Mouse (Mus musculus) heart, embryonic 14.5 days (tissue): Measurements from ENCODE around the gene Mapk8ip3. TPM values are rescaled to one million over a fixed set of nuclear protein-coding genes. Genes with fewer than 3 reads are reported as not detected.

Experiments
- ATAC-seq: fragments of 200-750 bp; cut with Nextera tagmentation; 2 replicates; pipeline ENCODE4 v1.8.0; 2017; ENCODE audit warnings: low read depth, moderate TSS enrichment; ENCODE audit not compliant: insufficient number of reproducible peaks, insufficient read depth, low FRiP score
- H3K27ac ChIP-seq, 2 experiments: fragments of 200-500 bp in 1 of 2; fragments of 300-500 bp in 1 of 2; sonication (generic) in 1 of 2; replicated peaks in 1 of 2; 2 replicates each; pipeline ENCODE4 v1.5.1; 2012 to 2014; ENCODE audit warnings: low read depth in 2 of 2, low read length in 2 of 2, control low read depth in 1 of 2, mild to moderate bottlenecking in 1 of 2, mixed read lengths in 1 of 2; ENCODE audit not compliant: control insufficient read depth in 1 of 2, insufficient read depth in 1 of 2
- H3K27me3 ChIP-seq: fragments of 300-500 bp; sonication (generic); 2 replicates; pipeline ENCODE4 v1.6.1; 2014; ENCODE audit warnings: mild to moderate bottlenecking, low read length, control low read depth; ENCODE audit not compliant: control insufficient read depth, insufficient read depth
- H3K36me3 ChIP-seq: fragments of 300-500 bp; sonication (generic); 2 replicates; pipeline ENCODE4 v1.6.1; 2014; ENCODE audit warnings: mild to moderate bottlenecking, control low read depth, low read length, mixed read lengths; ENCODE audit not compliant: control insufficient read depth, insufficient read depth
- H3K4me1 ChIP-seq, 2 experiments: fragments of 200-500 bp in 1 of 2; fragments of 300-500 bp in 1 of 2; sonication (generic) in 1 of 2; 2 replicates each; pipeline ENCODE4 v1.6.1; 2012 to 2014; ENCODE audit warnings: low read length in 2 of 2, control low read depth in 1 of 2, mixed read lengths in 1 of 2; ENCODE audit not compliant: control insufficient read depth in 2 of 2, insufficient read depth in 2 of 2
- H3K4me2 ChIP-seq: fragments of 300-500 bp; sonication (generic); 2 replicates; pipeline ENCODE4 v1.6.1; 2014; ENCODE audit warnings: mild to moderate bottlenecking, low read length
- H3K4me3 ChIP-seq, 2 experiments: fragments of 200-500 bp in 1 of 2; fragments of 300-500 bp in 1 of 2; sonication (generic) in 1 of 2; 2 replicates each; pipeline ENCODE4 v1.5.1; 2012 to 2014; ENCODE audit warnings: low read length in 2 of 2, mild to moderate bottlenecking in 2 of 2, control low read depth in 1 of 2, low read depth in 1 of 2, moderate library complexity in 1 of 2; ENCODE audit not compliant: control insufficient read depth in 1 of 2, insufficient read depth in 1 of 2
- H3K9ac ChIP-seq: fragments of 300-500 bp; sonication (generic); 2 replicates; pipeline ENCODE4 v1.6.1; 2014; ENCODE audit warnings: mild to moderate bottlenecking, low read length
- H3K9me3 ChIP-seq: fragments of 300-500 bp; sonication (generic); 2 replicates; pipeline ENCODE4 v1.6.1; 2016; ENCODE audit warnings: low read length, control low read depth; ENCODE audit not compliant: control insufficient read depth
- WGBS: fragments of 180-500 bp; shearing (Covaris S2); extraction: QIAGEN DNeasy Blood & Tissue Kit; methylation state at CpG from one replicate; pipeline ENCODE4 v1.1.7; 2014; 5-methylcytosine and 5-hydroxymethylcytosine counted together
- polyA plus RNA-seq: library from polyadenylated mRNA; unstranded; fragments of >200 nt; fragmentation: Nextera tagmentation; extraction: Ambion mirVana; gene quantifications from 2 replicates; pipeline ENCODE4 v1.2.1, GENCODE M21; 2014

Gene Mapk8ip3
- polyA plus RNA-seq, 1 experiment from 2014 or later: 27.8 TPM

GRCm38 (mm10) chr17:24878531-24878930 is 58.2 kb downstream of the Mapk8ip3 start:
- Histone ChIP-seq H3K4me2 (no peak overlapping the region), H3K36me3 (peaks cover 12% of the 10 kb centered on the region), H3K4me1 (no peaks in the 10 kb centered on the region), H3K27ac (no peak overlapping the region), H3K9ac (no peak overlapping the region), H3K4me3 (no peak overlapping the region), H3K9me3 (no peaks in the 10 kb centered on the region), H3K27me3 (no peaks in the 10 kb centered on the region)
- WGBS: 70% methylated on average over 8 of the region's 8 CpGs
- ATAC-seq: no peak

GRCm38 (mm10) chr17:24878117-24878397 is 58.7 kb downstream of the Mapk8ip3 start:
- no peak overlapping the region for H3K27ac ChIP-seq

GRCm38 (mm10) chr17:24877336-24878116 is 59.3 kb downstream of the Mapk8ip3 start:
- Histone ChIP-seq H3K4me1 (no peaks in the 10 kb centered on the region), H3K9me3 (no peaks in the 10 kb centered on the region), H3K27ac (no peak overlapping the region), H3K4me3 (no peak overlapping the region), H3K36me3 (peaks cover 2% of the 10 kb centered on the region; the same call in 1 of the 2 replicates), H3K9ac (no peak overlapping the region), H3K4me2 (no peak overlapping the region), H3K27me3 (no peaks in the 10 kb centered on the region)
- no peak for ATAC-seq
- 64% methylated on average over 10 of the region's 10 CpGs for WGBS

More at GRCm38 (mm10) chr17:24878117-24878397, 58.7 kb downstream of the Mapk8ip3 start:
- WGBS: 43% methylated on average over 5 of the region's 5 CpGs
- H3K4me2 ChIP-seq: no peak overlapping the region
- H3K9ac ChIP-seq: no peak overlapping the region
- peaks cover 7% of the 10 kb centered on the region for H3K36me3 ChIP-seq
- no peaks in the 10 kb centered on the region for H3K9me3 ChIP-seq
- no peak overlapping the region for H3K4me3 ChIP-seq
- H3K27me3 ChIP-seq: no peaks in the 10 kb centered on the region
- no peak for ATAC-seq
- no peaks in the 10 kb centered on the region for H3K4me1 ChIP-seq

GRCm38 (mm10) chr17:24874989-24875388 is 61.8 kb downstream of the Mapk8ip3 start:
- no peak for ATAC-seq
- no peaks in the 10 kb centered on the region for H3K9me3 ChIP-seq
- no peak overlapping the region for H3K4me3 ChIP-seq
- H3K4me2 ChIP-seq: no peak overlapping the region
- no peaks in the 10 kb centered on the region for H3K36me3 ChIP-seq
- H3K9ac ChIP-seq: no peak overlapping the region
- no peaks in the 10 kb centered on the region for H3K4me1 ChIP-seq
- no peak overlapping the region for H3K27ac ChIP-seq
- WGBS: 68% methylated on average over 8 of the region's 8 CpGs
- no peaks in the 10 kb centered on the region for H3K27me3 ChIP-seq

- WGBS: 36% methylated on average over 1 of the region's 1 CpGs
- no peak for ATAC-seq
Observed at GRCm38 (mm10) chr17:24874405-24874745, 62.4 kb downstream of the Mapk8ip3 start.

GRCm38 (mm10) chr17:24873695-24874404 is 62.9 kb downstream of the Mapk8ip3 start:
- Histone ChIP-seq H3K36me3 (no peaks in the 10 kb centered on the region), H3K4me3 (no peak overlapping the region), H3K9ac (no peak overlapping the region), H3K27ac (no peak overlapping the region), H3K9me3 (no peaks in the 10 kb centered on the region), H3K4me1 (no peaks in the 10 kb centered on the region), H3K4me2 (no peak overlapping the region), H3K27me3 (no peaks in the 10 kb centered on the region)
- ATAC-seq: no peak
- 37% methylated on average over 4 of the region's 4 CpGs for WGBS

More at GRCm38 (mm10) chr17:24874405-24874745, 62.4 kb downstream of the Mapk8ip3 start:
- Histone ChIP-seq H3K36me3 (no peaks in the 10 kb centered on the region), H3K4me3 (no peak overlapping the region), H3K9ac (no peak overlapping the region), H3K27me3 (no peaks in the 10 kb centered on the region), H3K4me1 (no peaks in the 10 kb centered on the region), H3K27ac (no peak overlapping the region), H3K9me3 (no peaks in the 10 kb centered on the region), H3K4me2 (no peak overlapping the region)

GRCm38 (mm10) chr17:24867914-24868313 is 68.9 kb downstream of the Mapk8ip3 start:
- no peak for ATAC-seq
- Histone ChIP-seq H3K9me3 (no peaks in the 10 kb centered on the region), H3K27ac (no peak overlapping the region), H3K36me3 (peaks cover 20% of the 10 kb centered on the region), H3K9ac (no peak overlapping the region), H3K27me3 (no peaks in the 10 kb centered on the region), H3K4me2 (no peak overlapping the region), H3K4me3 (no peak overlapping the region), H3K4me1 (no peaks in the 10 kb centered on the region)
- whole genome bisulfite sequencing: 88% methylated on average over 10 of the region's 10 CpGs
